Mouse (Mus musculus) forebrain, embryonic 15.5 days (tissue): ENCODE data around the gene Rai14. TPM values are rescaled to one million over a fixed set of nuclear protein-coding genes. Genes with fewer than 3 reads are reported as not detected.

Source experiments
- ATAC-seq: fragments of 200-750 bp; cut with Nextera tagmentation; replicated peaks from 2 replicates; pipeline ENCODE4 v1.8.0; 2017; ENCODE audit warnings: mild to moderate bottlenecking, moderate TSS enrichment, moderate library complexity
- H3K27ac ChIP-seq: fragments of 300-500 bp; sonication (generic); replicated peaks from 2 replicates; pipeline ENCODE4 v1.5.1; 2015; ENCODE audit warnings: mild to moderate bottlenecking, inconsistent platforms
- H3K27me3 ChIP-seq: fragments of 300-500 bp; sonication (generic); 2 replicates; pipeline ENCODE4 v1.6.1; 2015; ENCODE audit warnings: inconsistent platforms
- H3K36me3 ChIP-seq: fragments of 300-500 bp; sonication (generic); 2 replicates; pipeline ENCODE4 v1.6.1; 2015; ENCODE audit warnings: mild to moderate bottlenecking, inconsistent platforms
- H3K4me1 ChIP-seq: fragments of 300-500 bp; sonication (generic); 2 replicates; pipeline ENCODE4 v1.6.1; 2015; ENCODE audit warnings: inconsistent platforms
- H3K4me2 ChIP-seq: fragments of 300-500 bp; sonication (generic); replicated peaks from 2 replicates; pipeline ENCODE4 v1.6.1; 2015; ENCODE audit warnings: mild to moderate bottlenecking, inconsistent platforms
- H3K4me3 ChIP-seq: fragments of 300-500 bp; sonication (generic); 2 replicates; pipeline ENCODE4 v1.5.1; 2015; ENCODE audit warnings: mild to moderate bottlenecking, inconsistent platforms
- H3K9ac ChIP-seq: fragments of 300-500 bp; sonication (generic); replicated peaks from 2 replicates; pipeline ENCODE4 v1.6.1; 2015; ENCODE audit warnings: mild to moderate bottlenecking, inconsistent platforms
- H3K9me3 ChIP-seq: fragments of 300-500 bp; sonication (generic); 2 replicates; pipeline ENCODE4 v1.6.1; 2016; ENCODE audit warnings: inconsistent platforms
- WGBS: fragments of 180-500 bp; shearing (Covaris S2); methylation state at CpG from one replicate; pipeline ENCODE4 v1.1.7; 2015; ENCODE audit warnings: mixed read lengths; 5-methylcytosine and 5-hydroxymethylcytosine counted together
- polyA plus RNA-seq: library from polyadenylated mRNA; unstranded; fragments of >200 nt; fragmentation: Nextera tagmentation; extraction: Ambion mirVana; gene quantifications from 2 replicates; pipeline ENCODE4 v1.2.1, GENCODE M21; 2015

Gene Rai14
- polyA plus RNA-seq, 1 experiment from 2014 or later: 37.4 TPM

DNA sequence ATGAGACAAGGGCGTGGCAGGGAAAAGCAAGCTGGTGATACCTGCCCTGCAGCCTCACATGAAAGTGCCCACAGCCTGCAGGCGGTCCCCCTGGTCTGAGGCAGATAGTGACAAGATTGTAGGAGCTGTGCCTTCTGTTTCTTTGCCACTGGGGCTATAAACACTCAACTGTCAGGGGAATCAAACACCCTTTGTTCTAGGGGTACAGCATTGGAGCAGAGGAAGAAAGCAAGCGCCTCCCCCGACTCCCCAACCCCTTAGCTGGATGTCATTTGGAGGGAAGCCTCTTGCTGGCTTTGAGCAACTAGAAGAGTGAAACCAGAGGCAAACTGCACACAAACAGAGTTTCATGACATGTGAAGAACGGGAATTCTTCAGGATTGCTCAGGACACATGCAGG lies 8.7 kb downstream of the Rai14 start:
- no peak for ATAC-seq
- H3K27me3 ChIP-seq: no peaks in the 10 kb centered on the region
- no peak overlapping the region for H3K9ac ChIP-seq
- no peaks in the 10 kb centered on the region for H3K36me3 ChIP-seq
- H3K4me2 ChIP-seq: no peak overlapping the region
- H3K4me3 ChIP-seq: no peak overlapping the region
- WGBS: 61% methylated on average over 5 of the region's 5 CpGs
- H3K4me1 ChIP-seq: peaks cover 10% of the 10 kb centered on the region; the same call in 1 of the 2 replicates
- no peaks in the 10 kb centered on the region for H3K9me3 ChIP-seq
- H3K27ac ChIP-seq: no peak overlapping the region

DNA sequence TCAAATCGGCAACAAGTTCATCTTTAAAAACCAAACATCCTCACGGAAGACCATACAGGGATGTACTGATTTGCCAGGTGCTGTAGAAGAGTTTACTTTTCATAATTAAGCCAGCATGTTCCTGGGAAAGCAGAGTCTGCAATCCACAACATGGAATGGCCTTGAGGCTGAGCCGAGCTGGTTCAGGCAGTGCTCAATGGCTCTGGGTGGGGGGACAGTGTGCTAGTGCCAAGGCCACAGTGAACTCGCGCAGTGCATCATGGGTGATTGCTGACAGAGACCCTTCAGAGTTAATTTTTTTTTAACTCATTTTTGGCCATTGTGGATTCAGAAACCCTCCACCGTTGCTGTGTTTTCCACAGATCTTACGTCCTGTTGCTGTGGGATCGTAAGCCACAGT lies 10.1 kb downstream of the Rai14 start:
- H3K4me3 ChIP-seq: no peak overlapping the region
- H3K27me3 ChIP-seq: no peaks in the 10 kb centered on the region
- H3K4me1 ChIP-seq: peaks cover 10% of the 10 kb centered on the region; the same call in 1 of the 2 replicates
- no peak for ATAC-seq
- WGBS: 84% methylated on average over 8 of the region's 8 CpGs
- H3K4me2 ChIP-seq: no peak overlapping the region
- H3K9me3 ChIP-seq: no peaks in the 10 kb centered on the region
- H3K27ac ChIP-seq: no peak overlapping the region
- H3K36me3 ChIP-seq: no peaks in the 10 kb centered on the region
- no peak overlapping the region for H3K9ac ChIP-seq

DNA sequence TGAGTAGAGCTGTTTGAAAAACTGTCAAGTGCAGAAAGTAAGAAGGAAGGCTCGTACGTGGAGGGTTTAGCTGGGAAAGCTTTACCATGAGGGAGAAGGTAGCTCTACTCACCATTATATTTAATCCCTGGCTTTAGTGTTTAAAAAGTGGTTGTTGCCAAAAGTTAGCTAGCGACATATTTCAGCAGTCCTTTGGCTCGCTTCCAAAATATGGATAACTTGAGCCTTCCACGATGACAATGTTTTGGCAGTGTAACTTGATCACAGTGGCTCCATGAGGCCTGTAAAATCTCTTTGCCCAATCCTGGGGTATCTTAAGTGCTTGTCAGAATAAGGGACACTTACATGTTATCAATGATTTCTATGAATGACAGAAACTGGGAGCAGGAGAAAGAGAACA lies 12.9 kb downstream of the Rai14 start:
- no peak overlapping the region for H3K9ac ChIP-seq
- H3K4me2 ChIP-seq: no peak overlapping the region
- H3K4me3 ChIP-seq: no peak overlapping the region
- no peaks in the 10 kb centered on the region for H3K27me3 ChIP-seq
- H3K9me3 ChIP-seq: no peaks in the 10 kb centered on the region
- WGBS: 78% methylated on average over 5 of the region's 5 CpGs
- H3K36me3 ChIP-seq: no peaks in the 10 kb centered on the region
- ATAC-seq: no peak
- H3K4me1 ChIP-seq: peaks cover 19% of the 10 kb centered on the region
- no peak overlapping the region for H3K27ac ChIP-seq

DNA sequence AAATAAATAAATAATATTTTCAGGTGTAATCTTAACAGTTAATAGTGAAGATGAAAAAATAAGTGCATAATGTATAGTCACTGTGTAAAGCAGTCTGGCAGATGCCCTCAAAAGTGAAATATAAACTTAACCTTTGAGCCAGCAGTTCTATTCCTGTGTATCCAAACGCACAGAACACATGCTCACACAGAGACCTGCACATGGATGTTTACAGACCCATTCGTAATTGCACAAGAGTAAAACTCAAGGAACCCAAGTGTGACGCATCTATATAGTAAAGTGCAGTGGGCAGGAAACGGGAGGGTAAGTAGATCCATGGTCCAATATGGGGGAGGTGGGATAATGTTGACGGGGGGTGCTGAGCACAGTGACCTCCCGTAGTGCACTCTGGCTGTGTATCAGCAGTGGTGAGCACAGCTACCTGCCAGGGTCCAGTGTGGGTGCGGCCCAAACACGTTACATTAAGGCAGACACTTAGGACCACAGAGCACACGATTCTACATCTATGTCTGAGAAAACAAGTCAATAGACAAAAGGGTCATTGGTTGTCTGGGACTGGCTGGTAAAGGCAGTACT lies 13.4 kb downstream of the Rai14 start:
- Histone ChIP-seq H3K9me3 (no peaks in the 10 kb centered on the region), H3K4me3 (no peak overlapping the region), H3K27ac (no peak overlapping the region), H3K9ac (no peak overlapping the region), H3K27me3 (no peaks in the 10 kb centered on the region), H3K4me2 (no peak overlapping the region), H3K36me3 (no peaks in the 10 kb centered on the region), H3K4me1 (peaks cover 22% of the 10 kb centered on the region)
- ATAC-seq: no peak
- 95% methylated on average over 9 of the region's 9 CpGs for WGBS

DNA sequence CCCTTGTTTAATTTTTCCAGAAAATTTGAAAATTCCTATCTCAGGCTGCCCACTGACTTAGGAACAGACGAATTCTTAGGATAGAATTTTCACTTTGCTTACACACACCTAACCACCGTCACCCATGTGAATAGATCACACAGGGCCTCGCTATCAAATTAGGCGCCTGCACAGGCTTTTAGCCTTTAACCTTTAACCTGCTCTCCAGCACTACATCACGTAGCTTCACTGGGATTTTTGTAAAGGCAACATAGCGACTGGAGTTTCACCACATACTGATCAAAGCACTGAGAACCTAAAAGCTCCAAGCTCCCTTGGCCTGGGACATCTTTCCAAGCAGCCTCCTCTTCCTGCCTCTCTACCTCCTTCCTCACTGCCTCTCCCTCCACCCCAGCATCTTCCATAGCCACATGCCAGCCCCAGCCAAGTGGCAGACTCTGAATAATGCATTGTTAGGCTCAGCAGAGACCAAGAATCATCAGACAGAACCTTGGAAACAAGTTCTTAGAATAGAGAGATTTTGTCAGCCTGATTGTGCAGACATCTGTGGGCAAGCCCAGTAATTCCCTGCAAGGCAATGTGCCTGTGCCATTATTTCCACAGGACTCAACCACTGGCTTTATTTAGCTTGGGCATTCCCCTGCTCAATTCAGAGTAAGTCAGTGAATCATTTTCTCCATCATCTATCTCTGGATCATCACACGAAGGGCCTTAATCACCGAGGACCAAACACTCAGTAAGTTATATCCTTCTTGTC lies 17.8 kb downstream of the Rai14 start:
- WGBS: 73% methylated on average over 8 of the region's 8 CpGs
- Histone ChIP-seq H3K27ac (peak overlapping the region; percentile 46), H3K9ac (no peak overlapping the region), H3K27me3 (no peaks in the 10 kb centered on the region), H3K4me3 (no peak overlapping the region), H3K9me3 (no peaks in the 10 kb centered on the region), H3K4me2 (no peak overlapping the region), H3K4me1 (peaks cover 39% of the 10 kb centered on the region), H3K36me3 (no peaks in the 10 kb centered on the region)
- ATAC-seq: peak; percentile 73

DNA sequence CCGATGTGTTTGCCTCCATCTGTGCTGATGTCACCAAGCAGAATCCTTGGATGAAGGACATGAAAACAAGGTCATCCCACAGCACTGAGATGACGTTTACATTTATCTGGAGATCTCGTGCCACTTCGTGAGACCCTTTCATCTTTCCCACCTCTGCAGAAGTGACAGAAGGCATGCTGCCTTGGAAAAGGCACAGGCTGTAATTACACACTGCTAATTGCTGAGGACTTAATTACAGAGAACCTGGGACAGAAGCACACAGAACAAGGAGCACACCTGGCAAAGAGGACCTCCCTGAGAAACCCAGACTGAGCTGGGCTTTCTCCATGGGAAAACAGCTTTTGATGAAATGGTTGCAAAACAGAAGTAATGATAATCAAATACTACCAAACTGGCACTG lies 21.8 kb downstream of the Rai14 start:
- Histone ChIP-seq H3K9me3 (no peaks in the 10 kb centered on the region), H3K4me1 (peaks cover 62% of the 10 kb centered on the region), H3K4me2 (no peak overlapping the region), H3K36me3 (peaks cover 4% of the 10 kb centered on the region), H3K4me3 (no peak overlapping the region), H3K27me3 (no peaks in the 10 kb centered on the region), H3K9ac (no peak overlapping the region), H3K27ac (0 out of 2 replicates have a peak overlapping the region, but pooled peaks have one; percentile 18)
- ATAC-seq: no peak
- 44% methylated on average over 4 of the region's 4 CpGs for WGBS

DNA sequence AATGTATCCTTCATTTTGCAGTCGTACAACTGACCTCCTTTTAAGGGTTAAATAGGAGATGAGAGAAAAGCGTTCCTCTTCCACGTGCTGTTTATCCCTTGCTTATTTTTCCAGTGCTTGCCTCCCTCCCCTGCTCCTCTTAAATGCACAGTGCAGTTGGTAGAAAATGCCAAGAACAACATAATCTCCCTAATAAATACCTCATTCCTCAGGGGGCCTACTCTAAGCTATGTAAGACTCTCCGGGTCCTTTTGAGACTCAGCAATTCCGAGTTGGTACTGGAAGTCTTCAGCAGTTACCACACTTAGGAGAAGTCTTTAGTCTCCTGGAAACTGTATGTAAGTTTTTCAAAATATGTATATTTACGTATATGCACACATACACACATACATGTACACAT lies 22.9 kb downstream of the Rai14 start:
- no peaks in the 10 kb centered on the region for H3K27me3 ChIP-seq
- ATAC-seq: no peak
- no peak overlapping the region for H3K4me3 ChIP-seq
- H3K9me3 ChIP-seq: no peaks in the 10 kb centered on the region
- peaks cover 4% of the 10 kb centered on the region for H3K36me3 ChIP-seq
- no peak overlapping the region for H3K4me2 ChIP-seq
- H3K9ac ChIP-seq: no peak overlapping the region
- H3K4me1 ChIP-seq: peaks cover 57% of the 10 kb centered on the region
- 0 out of 2 replicates have a peak overlapping the region, but pooled peaks have one; percentile 60 for H3K27ac ChIP-seq
- WGBS: 51% methylated on average over 6 of the region's 6 CpGs

DNA sequence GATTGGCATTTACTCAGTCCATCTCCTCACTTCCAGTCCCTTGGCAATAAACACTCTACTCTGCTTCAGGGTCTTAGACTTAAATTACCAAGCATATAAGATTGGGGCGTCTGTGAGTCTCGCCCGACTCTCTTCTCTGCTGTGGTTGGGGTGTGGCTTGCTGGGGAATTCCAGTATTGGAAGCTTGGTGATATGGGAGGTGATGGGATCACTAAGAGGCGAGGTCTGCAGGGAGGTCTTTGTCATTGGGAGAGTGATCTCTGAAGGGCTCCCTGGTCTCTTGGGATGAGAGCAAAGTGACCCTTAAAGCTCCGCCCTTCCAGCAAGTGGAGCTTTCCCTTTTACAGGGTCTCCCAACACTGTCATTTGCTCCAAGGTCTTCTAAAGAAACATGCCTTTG lies 23.5 kb downstream of the Rai14 start:
- H3K4me2 ChIP-seq: no peak overlapping the region
- ATAC-seq: no peak
- H3K9me3 ChIP-seq: no peaks in the 10 kb centered on the region
- no peaks in the 10 kb centered on the region for H3K27me3 ChIP-seq
- H3K9ac ChIP-seq: no peak overlapping the region
- H3K27ac ChIP-seq: peak overlapping the region; percentile 60; the same call in 1 of the 2 replicates
- peaks cover 4% of the 10 kb centered on the region for H3K36me3 ChIP-seq
- no peak overlapping the region for H3K4me3 ChIP-seq
- 92% methylated on average over 5 of the region's 5 CpGs for WGBS
- peaks cover 53% of the 10 kb centered on the region for H3K4me1 ChIP-seq

DNA sequence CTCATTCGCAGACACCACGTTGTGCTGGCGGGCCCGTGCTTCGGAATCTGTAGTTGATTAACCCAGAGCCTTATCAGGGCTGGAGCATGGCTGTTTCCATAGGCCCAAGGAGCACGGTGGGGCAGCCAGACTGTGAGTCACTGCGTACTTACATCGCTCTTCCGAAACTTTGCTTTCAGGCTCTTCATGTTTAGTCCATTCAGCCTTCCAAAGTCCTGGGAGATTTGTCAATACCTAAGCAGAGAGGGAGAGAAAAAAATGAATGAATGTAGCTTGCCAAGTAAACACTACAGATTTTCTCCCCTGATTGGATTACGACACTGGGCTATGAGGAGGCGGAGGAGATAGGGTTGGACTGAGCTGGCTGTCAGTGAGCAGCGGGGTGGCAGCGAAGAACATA lies 24.2 kb downstream of the Rai14 start:
- 65% methylated on average over 13 of the region's 13 CpGs for WGBS
- Histone ChIP-seq H3K9ac (no peak overlapping the region), H3K27ac (peak overlapping the region; percentile 60)

DNA sequence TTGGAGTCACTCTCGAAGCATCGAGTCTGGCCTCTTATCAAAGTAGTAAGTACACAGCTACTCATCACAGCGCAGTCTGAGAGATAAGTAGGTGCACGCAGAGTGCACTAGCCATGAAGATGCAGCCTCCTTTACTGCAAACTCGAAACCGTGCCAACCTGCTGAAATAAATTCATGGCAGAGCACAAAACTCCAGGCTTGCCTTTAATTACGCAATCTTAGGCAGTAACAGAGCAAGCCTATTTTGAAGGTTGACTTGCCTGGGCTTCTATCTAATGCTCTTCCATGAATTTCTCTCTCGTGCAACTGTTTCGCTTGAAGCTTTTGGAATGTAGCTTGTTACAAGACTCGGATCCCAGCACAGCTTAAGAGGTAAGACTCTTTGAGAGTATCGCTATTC lies 25.1 kb downstream of the Rai14 start:
- peaks cover 4% of the 10 kb centered on the region for H3K36me3 ChIP-seq
- no peaks in the 10 kb centered on the region for H3K27me3 ChIP-seq
- H3K4me3 ChIP-seq: no peak overlapping the region
- H3K27ac ChIP-seq: peak overlapping the region; percentile 69
- H3K9ac ChIP-seq: no peak overlapping the region
- no peaks in the 10 kb centered on the region for H3K9me3 ChIP-seq
- H3K4me2 ChIP-seq: no peak overlapping the region
- H3K4me1 ChIP-seq: peaks cover 47% of the 10 kb centered on the region
- WGBS: 90% methylated on average over 11 of the region's 11 CpGs
- no peak for ATAC-seq

More for the DNA sequence above, 24.2 kb downstream of the Rai14 start:
- Histone ChIP-seq H3K4me1 (peaks cover 49% of the 10 kb centered on the region), H3K36me3 (peaks cover 4% of the 10 kb centered on the region), H3K4me3 (no peak overlapping the region), H3K4me2 (no peak overlapping the region), H3K9me3 (no peaks in the 10 kb centered on the region), H3K27me3 (no peaks in the 10 kb centered on the region)
- peak; percentile 26; the same call in 1 of the 2 replicates for ATAC-seq

DNA sequence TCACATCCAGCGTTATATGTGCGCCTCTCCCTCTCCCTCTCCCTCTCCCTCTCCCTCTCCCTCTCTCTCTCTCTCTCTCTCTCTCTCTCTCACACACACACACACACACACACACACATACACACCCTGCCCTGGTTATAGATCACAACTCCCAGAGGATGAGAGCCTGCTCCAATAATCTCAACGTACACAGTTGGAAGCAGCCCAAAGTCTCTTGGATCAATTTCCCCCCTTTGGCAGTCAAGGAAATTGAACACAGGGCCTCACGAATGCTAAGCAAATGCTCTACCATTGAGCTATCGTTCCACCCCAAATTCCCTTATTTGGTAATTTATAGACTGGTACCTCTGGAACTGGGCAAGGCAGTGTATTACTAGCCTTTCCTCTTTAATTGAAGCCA lies 25.7 kb downstream of the Rai14 start:
- WGBS: 72% methylated on average over 5 of the region's 5 CpGs
- ATAC-seq: peak; percentile 33

DNA sequence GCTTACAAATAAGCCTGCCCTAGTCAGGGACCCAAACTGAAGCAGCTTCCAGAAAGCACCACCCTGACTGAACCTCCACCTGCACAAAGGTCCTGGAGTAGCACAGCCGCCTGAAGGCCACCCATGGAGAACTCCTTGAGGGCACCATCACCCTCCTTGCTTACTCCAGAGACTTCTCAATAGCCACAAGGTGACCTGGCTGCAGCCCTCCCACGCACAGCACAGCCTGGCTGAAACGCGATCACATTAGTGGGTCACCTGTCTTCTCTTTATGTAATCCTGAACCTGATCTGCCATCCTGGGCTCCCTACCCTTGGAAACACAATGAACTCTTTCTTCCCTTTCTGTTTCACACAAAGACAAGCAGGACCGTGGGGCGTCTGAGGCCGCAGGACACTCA lies 27.1 kb downstream of the Rai14 start:
- peaks cover 36% of the 10 kb centered on the region for H3K4me1 ChIP-seq
- no peak overlapping the region for H3K27ac ChIP-seq
- H3K9me3 ChIP-seq: no peaks in the 10 kb centered on the region
- no peaks in the 10 kb centered on the region for H3K27me3 ChIP-seq
- H3K9ac ChIP-seq: no peak overlapping the region
- peaks cover 4% of the 10 kb centered on the region for H3K36me3 ChIP-seq
- no peak overlapping the region for H3K4me2 ChIP-seq
- no peak for ATAC-seq
- 42% methylated on average over 7 of the region's 7 CpGs for WGBS
- no peak overlapping the region for H3K4me3 ChIP-seq

More for the DNA sequence above, 25.7 kb downstream of the Rai14 start:
- Histone ChIP-seq H3K27me3 (no peaks in the 10 kb centered on the region), H3K27ac (peak overlapping the region; percentile 69; the same call in 1 of the 2 replicates), H3K9ac (no peak overlapping the region), H3K4me2 (no peak overlapping the region), H3K36me3 (peaks cover 4% of the 10 kb centered on the region), H3K4me3 (no peak overlapping the region), H3K4me1 (peaks cover 46% of the 10 kb centered on the region), H3K9me3 (no peaks in the 10 kb centered on the region)
